Mouse (Mus musculus) erythroblast, adult 5-6 weeks (primary cell): ENCODE results near the gene Ubap1. TPM values are rescaled to one million over a fixed set of nuclear protein-coding genes. Genes with fewer than 3 reads are reported as not detected.

Experiments
- ATAC-seq: replicated peaks from 2 replicates; pipeline ENCODE4 v1.8.0; 2016; ENCODE audit warnings: moderate number of reproducible peaks, mild to moderate bottlenecking, moderate TSS enrichment, inconsistent platforms; ENCODE audit not compliant: poor library complexity, low FRiP score, severe bottlenecking
- total RNA-seq, 2 experiments: library from RNA; stranded (forward) in 1 of 2; stranded (reverse) in 1 of 2; fragments of 150-400 nt in 1 of 2; fragments of 200-764, 138-1000 nt in 1 of 2; gene quantifications; 2 replicates each; pipeline versions ENCODE4 v1.2.3 to v1.2.4; 2015 to 2017; ENCODE audit warnings: low replicate concordance in 2 of 2

Gene Ubap1
- total RNA-seq, 2 experiments from 2014 or later = 96.8 to 201 TPM

- no peak for ATAC-seq
Observed at GRCm38 (mm10) chr4:41401573-41401972, 52.8 kb downstream of the Ubap1 start.

GRCm38 (mm10) chr4:41406597-41406996 lies 57.8 kb downstream of the Ubap1 start:
- ATAC-seq = no peak

GRCm38 (mm10) chr4:41407353-41407752 lies 58.6 kb downstream of the Ubap1 start:
- no peak for ATAC-seq

- no peak for ATAC-seq
Observed at GRCm38 (mm10) chr4:41409341-41409740, 60.5 kb downstream of the Ubap1 start.

- ATAC-seq = no peak
Observed at GRCm38 (mm10) chr4:41416966-41417365, 68.2 kb downstream of the Ubap1 start.

- no peak for ATAC-seq
Observed at GRCm38 (mm10) chr4:41438931-41439330, 90.1 kb downstream of the Ubap1 start.

Other genes with a start within 250 kb of the Ubap1 start
- 1.9 and 2.9 TPM in 2 replicates for gene Nol6, start 224.5 kb upstream of the Ubap1 start, total RNA-seq (2015; ENCODE audit: low replicate concordance)
- gene Nol6, start 224.5 kb upstream of the Ubap1 start, total RNA-seq (2017; ENCODE audit: low replicate concordance) = 4.8 and 10.7 TPM in 2 replicates
- 229 and 299 TPM in 2 replicates for gene Ube2r2, start 213.3 kb upstream of the Ubap1 start, total RNA-seq (2015; ENCODE audit: low replicate concordance)
- 275 and 350 TPM in 2 replicates for gene Ube2r2, start 213.3 kb upstream of the Ubap1 start, total RNA-seq (2017; ENCODE audit: low replicate concordance)
- gene Ubap2, start 73.9 kb upstream of the Ubap1 start, total RNA-seq (2015; ENCODE audit: low replicate concordance) = 23.2 and 26.1 TPM in 2 replicates
- gene Ubap2, start 73.9 kb upstream of the Ubap1 start, total RNA-seq (2017; ENCODE audit: low replicate concordance) = 14.7 and 46.3 TPM in 2 replicates
- gene Dcaf12, start 34.1 kb upstream of the Ubap1 start, total RNA-seq (2015; ENCODE audit: low replicate concordance) = 200 and 219 TPM in 2 replicates
- 299 and 336 TPM in 2 replicates for gene Dcaf12, start 34.1 kb upstream of the Ubap1 start, total RNA-seq (2017; ENCODE audit: low replicate concordance)
- gene Kif24, start 115.9 kb downstream of the Ubap1 start, total RNA-seq (2015; ENCODE audit: low replicate concordance) = 3.5 and 14.2 TPM in 2 replicates
- gene Kif24, start 115.9 kb downstream of the Ubap1 start, total RNA-seq (2017; ENCODE audit: low replicate concordance) = 26.0 and 32.5 TPM in 2 replicates
- 15.4 TPM in 1 of 2 replicates, not detected in the other for gene Nudt2, start 116.2 kb downstream of the Ubap1 start, total RNA-seq (2015; ENCODE audit: low replicate concordance)
- 6.6 and 9.9 TPM in 2 replicates for gene Nudt2, start 116.2 kb downstream of the Ubap1 start, total RNA-seq (2017; ENCODE audit: low replicate concordance)
- gene AI464131, start 154.1 kb downstream of the Ubap1 start, total RNA-seq (2015; ENCODE audit: low replicate concordance) = not detected in 2 replicates
- not detected in 2 replicates for gene AI464131, start 154.1 kb downstream of the Ubap1 start, total RNA-seq (2017; ENCODE audit: low replicate concordance)
- not detected in 2 replicates for gene 1110017D15Rik, start 168.3 kb downstream of the Ubap1 start, total RNA-seq (2015; ENCODE audit: low replicate concordance)
- gene 1110017D15Rik, start 168.3 kb downstream of the Ubap1 start, total RNA-seq (2017; ENCODE audit: low replicate concordance) = not detected in 2 replicates
- gene Fam219a, start 220.5 kb downstream of the Ubap1 start, total RNA-seq (2015; ENCODE audit: low replicate concordance) = 1.5 TPM in 2 replicates
- gene Fam219a, start 220.5 kb downstream of the Ubap1 start, total RNA-seq (2017; ENCODE audit: low replicate concordance) = 0.26 and 1.3 TPM in 2 replicates
- not detected in 2 replicates for gene Dnaic1, start 220.8 kb downstream of the Ubap1 start, total RNA-seq (2015; ENCODE audit: low replicate concordance)
- not detected in 2 replicates for gene Dnaic1, start 220.8 kb downstream of the Ubap1 start, total RNA-seq (2017; ENCODE audit: low replicate concordance)